Mouse (Mus musculus) lung, adult 2 months (tissue): ENCODE results near the gene Npas3.

Experiments
- CTCF ChIP-seq: fragments of 200-500 bp; IDR thresholded peaks from 2 replicates; pipeline ENCODE4 v1.5.1; 2011; ENCODE audit warnings: mild to moderate bottlenecking, low read length, control low read depth; ENCODE audit not compliant: insufficient read depth
- POLR2A ChIP-seq: fragments of 200-500 bp; IDR thresholded peaks from 2 replicates; pipeline ENCODE4 v1.6.1; 2011; ENCODE audit warnings: low read depth, mild to moderate bottlenecking, control low read depth, low read length, borderline replicate concordance; ENCODE audit errors: extremely low read depth

DNA sequence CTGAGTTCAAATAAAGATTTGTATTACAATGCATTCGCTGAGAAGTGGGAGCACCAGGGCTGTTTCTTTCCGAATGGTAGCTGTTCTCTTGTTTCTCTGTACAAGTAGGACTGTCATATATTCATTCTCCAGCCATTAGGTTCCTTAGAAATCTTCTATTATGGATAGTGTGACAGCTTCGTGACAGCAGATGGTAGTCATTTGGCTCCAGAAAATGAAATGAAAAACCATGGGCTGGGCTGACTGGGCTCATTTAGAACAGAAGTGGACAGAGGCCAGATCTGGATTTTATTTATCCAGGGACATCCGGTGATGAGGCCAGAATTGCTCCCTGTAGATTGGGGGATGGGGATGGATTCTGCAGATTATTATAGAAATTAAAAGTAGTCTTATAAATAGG lies 621.5 kb downstream of the Npas3 start:
- TF ChIP-seq CTCF, result no peak
- TF ChIP-seq POLR2A, result no peak
